Mouse (Mus musculus): Measurements from ENCODE around the gene Enho. TPM values are rescaled to one million over a fixed set of nuclear protein-coding genes. Genes with fewer than 3 reads are reported as not detected.

Enho gene
- 10.1 TPM for polyA plus RNA-seq (2014; fragmentation: Illumina TruSeq; extraction: RNeasy Lipid Tissue Mini Kit (QIAGEN cat#74804); ENCODE audit: low read depth, low replicate concordance)

GRCm38 (mm10) chr4:41639913-41640507, at the start of gene Enho:
Enho (minus strand) TSS chr4:41640324.

Other genes with a start within 250 kb of the Enho start
- 0.08 TPM for gene Kif24, start 175.4 kb downstream of the Enho start, polyA plus RNA-seq (2014; fragmentation: Illumina TruSeq; extraction: RNeasy Lipid Tissue Mini Kit (QIAGEN cat#74804); ENCODE audit: low read depth, low replicate concordance)
- 39.1 TPM for gene Nudt2, start 175.2 kb downstream of the Enho start, polyA plus RNA-seq (2014; fragmentation: Illumina TruSeq; extraction: RNeasy Lipid Tissue Mini Kit (QIAGEN cat#74804); ENCODE audit: low read depth, low replicate concordance)
- 7.1 TPM for gene AI464131, start 137.2 kb downstream of the Enho start, polyA plus RNA-seq (2014; fragmentation: Illumina TruSeq; extraction: RNeasy Lipid Tissue Mini Kit (QIAGEN cat#74804); ENCODE audit: low read depth, low replicate concordance)
- not detected for gene 1110017D15Rik, start 123.0 kb downstream of the Enho start, polyA plus RNA-seq (2014; fragmentation: Illumina TruSeq; extraction: RNeasy Lipid Tissue Mini Kit (QIAGEN cat#74804); ENCODE audit: low read depth, low replicate concordance)
- gene Fam219a, start 70.8 kb downstream of the Enho start, polyA plus RNA-seq (2014; fragmentation: Illumina TruSeq; extraction: RNeasy Lipid Tissue Mini Kit (QIAGEN cat#74804); ENCODE audit: low read depth, low replicate concordance), result 15.1 TPM
- gene Dnaic1, start 70.5 kb downstream of the Enho start, polyA plus RNA-seq (2014; fragmentation: Illumina TruSeq; extraction: RNeasy Lipid Tissue Mini Kit (QIAGEN cat#74804); ENCODE audit: low read depth, low replicate concordance), result 2.3 TPM
- gene Cntfr, start 56.8 kb upstream of the Enho start, polyA plus RNA-seq (2014; fragmentation: Illumina TruSeq; extraction: RNeasy Lipid Tissue Mini Kit (QIAGEN cat#74804); ENCODE audit: low read depth, low replicate concordance), result 6.3 TPM
- 114 TPM for gene Il11ra1, start 59.7 kb upstream of the Enho start, polyA plus RNA-seq (2014; fragmentation: Illumina TruSeq; extraction: RNeasy Lipid Tissue Mini Kit (QIAGEN cat#74804); ENCODE audit: low read depth, low replicate concordance)
- 27.5 TPM for gene Rpp25l, start 73.2 kb upstream of the Enho start, polyA plus RNA-seq (2014; fragmentation: Illumina TruSeq; extraction: RNeasy Lipid Tissue Mini Kit (QIAGEN cat#74804); ENCODE audit: low read depth, low replicate concordance)
- gene Dctn3, start 82.8 kb upstream of the Enho start, polyA plus RNA-seq (2014; fragmentation: Illumina TruSeq; extraction: RNeasy Lipid Tissue Mini Kit (QIAGEN cat#74804); ENCODE audit: low read depth, low replicate concordance), result 70.5 TPM
- gene Arid3c, start 90.8 kb upstream of the Enho start, polyA plus RNA-seq (2014; fragmentation: Illumina TruSeq; extraction: RNeasy Lipid Tissue Mini Kit (QIAGEN cat#74804); ENCODE audit: low read depth, low replicate concordance), result not detected
- gene Galt, start 114.9 kb upstream of the Enho start, polyA plus RNA-seq (2014; fragmentation: Illumina TruSeq; extraction: RNeasy Lipid Tissue Mini Kit (QIAGEN cat#74804); ENCODE audit: low read depth, low replicate concordance), result 65.1 TPM
- gene Sigmar1, start 115.8 kb upstream of the Enho start, polyA plus RNA-seq (2014; fragmentation: Illumina TruSeq; extraction: RNeasy Lipid Tissue Mini Kit (QIAGEN cat#74804); ENCODE audit: low read depth, low replicate concordance), result 24.3 TPM
- 25.4 TPM for gene Ccl27a, start 133.9 kb upstream of the Enho start, polyA plus RNA-seq (2014; fragmentation: Illumina TruSeq; extraction: RNeasy Lipid Tissue Mini Kit (QIAGEN cat#74804); ENCODE audit: low read depth, low replicate concordance)